Mouse (Mus musculus) hindbrain, embryonic 15.5 days (tissue): ENCODE data around the gene Cyp2d12. TPM values are rescaled to one million over a fixed set of nuclear protein-coding genes. Genes with fewer than 3 reads are reported as not detected.

Source experiments
- ATAC-seq: fragments of 200-750 bp; cut with Nextera tagmentation; 2 replicates; pipeline ENCODE4 v1.8.0; 2017; ENCODE audit warnings: low read depth, moderate number of reproducible peaks, moderate TSS enrichment; ENCODE audit not compliant: low FRiP score
- H3K27ac ChIP-seq: fragments of 300-500 bp; sonication (generic); replicated peaks from 2 replicates; pipeline ENCODE4 v1.5.1; 2015; ENCODE audit warnings: mild to moderate bottlenecking, inconsistent platforms
- H3K27me3 ChIP-seq: fragments of 300-500 bp; sonication (generic); 2 replicates; pipeline ENCODE4 v1.6.1; 2015; ENCODE audit warnings: control low read depth, inconsistent platforms
- H3K36me3 ChIP-seq: fragments of 300-500 bp; sonication (generic); 2 replicates; pipeline ENCODE4 v1.6.1; 2015; ENCODE audit warnings: control low read depth, inconsistent platforms
- H3K4me1 ChIP-seq: fragments of 300-500 bp; sonication (generic); replicated peaks from 2 replicates; pipeline ENCODE4 v1.6.1; 2015; ENCODE audit warnings: control low read depth, inconsistent platforms
- H3K4me2 ChIP-seq: fragments of 300-500 bp; sonication (generic); 2 replicates; pipeline ENCODE4 v1.6.1; 2015; ENCODE audit warnings: moderate library complexity, mild to moderate bottlenecking, inconsistent platforms
- H3K4me3 ChIP-seq: fragments of 300-500 bp; sonication (generic); 2 replicates; pipeline ENCODE4 v1.5.1; 2015; ENCODE audit warnings: mild to moderate bottlenecking, inconsistent platforms
- H3K9ac ChIP-seq: fragments of 300-500 bp; sonication (generic); 2 replicates; pipeline ENCODE4 v1.6.1; 2015; ENCODE audit warnings: inconsistent platforms
- H3K9me3 ChIP-seq: fragments of 300-500 bp; sonication (generic); 2 replicates; pipeline ENCODE4 v1.6.1; 2016; ENCODE audit warnings: control low read depth, inconsistent platforms
- WGBS: fragments of 180-500 bp; shearing (Covaris S2); methylation state at CpG from one replicate; pipeline ENCODE4 v1.1.7; 2015; 5-methylcytosine and 5-hydroxymethylcytosine counted together
- microRNA-seq: library from miRNA; unstranded; fragments of <30 nt; microRNA quantifications from one replicate; pipeline ENCODE4, GENCODE M21; 2016
- polyA plus RNA-seq: library from polyadenylated mRNA; unstranded; fragments of >200 nt; fragmentation: Nextera tagmentation; extraction: Ambion mirVana; gene quantifications from 2 replicates; pipeline ENCODE4 v1.2.1, GENCODE M21; 2015

The Cyp2d12 gene
- polyA plus RNA-seq, 1 experiment from 2014 or later, result not detected

DNA sequence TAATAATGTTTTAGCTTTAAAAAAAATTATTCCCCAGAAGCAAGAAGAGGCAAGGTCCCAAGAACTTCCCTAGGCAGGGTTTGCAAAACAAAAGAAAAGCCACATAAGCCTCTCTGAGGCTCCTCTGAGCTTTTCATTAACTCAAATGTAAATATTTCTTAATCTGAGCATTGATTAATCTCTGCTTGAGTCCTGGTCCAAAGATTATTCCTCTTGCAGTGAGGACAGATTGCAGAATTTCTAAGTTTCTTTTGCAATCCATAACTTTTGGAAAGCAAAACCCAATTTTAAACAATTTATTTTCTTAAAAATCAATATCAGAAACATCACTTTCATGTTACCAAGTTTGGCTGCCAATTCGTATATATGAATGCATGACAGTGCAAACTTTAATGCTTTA lies 18.0 kb downstream of the Cyp2d12 start:
- WGBS, result 87% methylated on average over 1 of the region's 1 CpGs
- Histone ChIP-seq H3K9me3 (no peaks in the 10 kb centered on the region), H3K27me3 (no peaks in the 10 kb centered on the region), H3K9ac (no peak overlapping the region), H3K4me1 (no peaks in the 10 kb centered on the region), H3K36me3 (no peaks in the 10 kb centered on the region), H3K4me2 (no peak overlapping the region), H3K4me3 (no peak overlapping the region), H3K27ac (no peak overlapping the region)
- no peak for ATAC-seq

- Histone ChIP-seq H3K4me3 (no peak overlapping the region), H3K9ac (no peak overlapping the region), H3K9me3 (no peaks in the 10 kb centered on the region), H3K27me3 (no peaks in the 10 kb centered on the region), H3K4me2 (no peak overlapping the region), H3K36me3 (no peaks in the 10 kb centered on the region), H3K4me1 (no peaks in the 10 kb centered on the region), H3K27ac (no peak overlapping the region)
- ATAC-seq, result no peak
- WGBS, result 86% methylated on average over 2 of the region's 2 CpGs
Observed at GRCm38 (mm10) chr15:82579071-82579470, 24.2 kb downstream of the Cyp2d12 start.

GRCm38 (mm10) chr15:82582621-82583020 lies 27.7 kb downstream of the Cyp2d12 start:
- no peaks in the 10 kb centered on the region for H3K9me3 ChIP-seq
- H3K9ac ChIP-seq, result no peak overlapping the region
- H3K27ac ChIP-seq, result no peak overlapping the region
- H3K4me3 ChIP-seq, result no peak overlapping the region
- no peaks in the 10 kb centered on the region for H3K4me1 ChIP-seq
- no peak overlapping the region for H3K4me2 ChIP-seq
- ATAC-seq, result no peak
- H3K27me3 ChIP-seq, result no peaks in the 10 kb centered on the region
- WGBS, result 83% methylated on average over 9 of the region's 9 CpGs
- no peaks in the 10 kb centered on the region for H3K36me3 ChIP-seq

Small RNA genes within 50 kb of the gene (microRNA-seq; reads per million reads assigned to microRNA genes)
- not detected for gene Gm27924
- not detected for gene Gm28023

Other genes starting within 250 kb of the Cyp2d12 start
- gene Naga, start 216.1 kb upstream of the Cyp2d12 start, polyA plus RNA-seq, result 27.9 and 29.5 TPM in 2 replicates
- gene Pheta2, start 216.1 kb upstream of the Cyp2d12 start, polyA plus RNA-seq, result 1.9 and 2.0 TPM in 2 replicates
- gene Smdt1, start 216.1 kb upstream of the Cyp2d12 start, polyA plus RNA-seq, result 367 and 377 TPM in 2 replicates
- gene Ndufa6, start 200.8 kb upstream of the Cyp2d12 start, polyA plus RNA-seq, result 352 and 391 TPM in 2 replicates
- 2.5 and 2.6 TPM in 2 replicates for gene Cyp2d22, start 174.8 kb upstream of the Cyp2d12 start, polyA plus RNA-seq
- gene Cyp2d11, start 161.1 kb upstream of the Cyp2d12 start, polyA plus RNA-seq, result not detected in 2 replicates
- gene Cyp2d10, start 147.9 kb upstream of the Cyp2d12 start, polyA plus RNA-seq, result 0.25 TPM in 1 of 2 replicates, not detected in the other
- not detected in 2 replicates for gene Cyp2d9, start 121.6 kb upstream of the Cyp2d12 start, polyA plus RNA-seq
- gene Cyp2d34, start 65.9 kb downstream of the Cyp2d12 start, polyA plus RNA-seq, result not detected in 2 replicates
- not detected in 2 replicates for gene Cyp2d40, start 209.1 kb downstream of the Cyp2d12 start, polyA plus RNA-seq
- gene Cyp2d26, start 239.2 kb downstream of the Cyp2d12 start, polyA plus RNA-seq, result not detected in 2 replicates